Mouse (Mus musculus) brain, embryonic 14.5 days (tissue): ENCODE results near the gene Tmem80.

Source experiments
- CTCF ChIP-seq: fragments of 200-500 bp; IDR thresholded peaks from 2 replicates; pipeline ENCODE4 v1.5.1; 2012; ENCODE audit warnings: inconsistent platforms, mild to moderate bottlenecking, moderate library complexity, borderline replicate concordance; ENCODE audit not compliant: insufficient read depth, insufficient read length; ENCODE audit errors: extremely low read depth
- POLR2A ChIP-seq: fragments of 200-500 bp; IDR thresholded peaks from 2 replicates; pipeline ENCODE4 v1.6.1; 2012; ENCODE audit warnings: mild to moderate bottlenecking, inconsistent platforms, borderline replicate concordance; ENCODE audit not compliant: poor library complexity, insufficient read depth, insufficient read length, severe bottlenecking; ENCODE audit errors: extremely low read depth

DNA sequence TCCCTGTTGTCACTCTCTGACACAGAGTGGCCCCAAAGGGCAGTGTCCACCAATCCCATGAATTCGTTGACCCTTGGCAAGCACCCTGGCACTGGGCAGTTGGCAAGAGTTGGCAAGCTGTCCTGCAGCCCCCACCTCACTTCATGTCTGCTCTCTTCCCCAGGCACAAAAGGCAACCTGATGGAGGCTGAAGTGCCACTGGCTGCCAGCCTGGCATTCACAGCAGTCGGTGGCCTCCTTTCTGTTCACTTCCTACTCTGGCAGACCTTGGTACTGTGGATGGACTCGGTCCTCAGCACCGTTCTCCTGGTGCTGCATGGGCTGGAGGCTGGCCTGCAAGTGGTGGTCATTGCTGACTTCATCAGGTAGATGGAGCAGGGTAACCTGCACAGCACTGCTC is 8.1 kb downstream of the Tmem80 start:
- no peak for TF ChIP-seq CTCF
- TF ChIP-seq POLR2A, result no peak
